ENCODE assay signal across 15 mouse cellular contexts in the genomic region with DNA sequence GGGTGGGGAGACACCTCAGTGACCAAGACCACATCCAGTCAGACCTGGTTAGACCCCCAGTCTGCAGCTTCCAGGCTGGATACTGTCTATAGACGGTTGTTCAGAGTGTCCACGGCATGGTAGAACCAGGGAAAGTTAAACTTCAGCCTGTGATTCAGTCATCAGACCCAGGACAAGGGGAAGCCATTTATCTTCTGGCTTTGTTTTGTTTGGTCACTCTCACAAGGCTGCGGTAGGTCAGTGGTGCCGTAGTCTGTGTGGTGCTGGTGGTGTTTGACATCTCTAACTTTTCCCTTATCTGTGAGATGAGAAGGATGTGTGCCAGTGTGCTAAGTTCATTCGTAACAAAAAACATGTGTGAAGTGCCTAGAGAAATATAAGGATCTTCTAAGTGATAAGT.
"Had no signal": no experiment of that assay in that cellular context is flagged by ENCODE, and none has a peak within 500 bp of the region (broad histone marks: within the 10 kb centered on the region; RNA-seq: fewer than 3 reads in every experiment).

No protein-coding gene starts in this region.

- H3K9me3 ChIP-seq: megakaryocyte, embryonic 14.5 days; midbrain, embryonic 13.5 days; midbrain, embryonic 15.5 days; neural tube, embryonic 12.5 days; stomach, embryonic 15.5 days had no signal

- H3K27ac ChIP-seq: macrophage; midbrain, embryonic 13.5 days; midbrain, embryonic 15.5 days; neural tube, embryonic 12.5 days; stomach, embryonic 15.5 days; stomach, postnatal 0 days had no signal

- ATAC-seq: liver, postnatal 0 days; lung, postnatal 0 days; midbrain, embryonic 13.5 days; midbrain, embryonic 15.5 days had no signal

- H3K4me3 ChIP-seq: megakaryocyte, embryonic 14.5 days; midbrain, embryonic 13.5 days; midbrain, embryonic 15.5 days; neural tube, embryonic 12.5 days; stomach, embryonic 15.5 days had no signal

- H3K36me3 ChIP-seq: midbrain, embryonic 13.5 days; midbrain, embryonic 15.5 days; neural tube, embryonic 12.5 days; stomach, embryonic 15.5 days had no signal

- DNase-seq: liver, postnatal 0 days; lung, adult 2 months; right cerebral cortex, postnatal 14 days; thymus, adult 2 months; thymus, postnatal 25 days; thymus, postnatal 4 days had no signal

- H3K9ac ChIP-seq: liver, postnatal 0 days; midbrain, embryonic 13.5 days; midbrain, embryonic 15.5 days; neural tube, embryonic 12.5 days; stomach, embryonic 15.5 days had no signal

- H3K4me1 ChIP-seq: megakaryocyte, embryonic 14.5 days; midbrain, embryonic 13.5 days; midbrain, embryonic 15.5 days; neural tube, embryonic 12.5 days; stomach, embryonic 15.5 days had no signal

- H3K4me2 ChIP-seq: midbrain, embryonic 11.5 days; midbrain, embryonic 13.5 days; midbrain, embryonic 15.5 days; neural tube, embryonic 12.5 days; stomach, embryonic 15.5 days had no signal

- H3K27me3 ChIP-seq: megakaryocyte, embryonic 14.5 days; midbrain, embryonic 13.5 days; midbrain, embryonic 15.5 days; neural tube, embryonic 12.5 days; stomach, embryonic 15.5 days had no signal
